In genomic region chr19:53741902-53742301, GRCm38 (mm10) we compare ENCODE assay signal across 8 mouse cellular contexts.
DNase-seq lines count a peak whose midpoint lies in the region; ATAC-seq lines count a peak whose summit lies in the region.
"Had no signal": no experiment of that assay in that cellular context is flagged by ENCODE, and none has a peak within 500 bp of the region (broad histone marks: within the 10 kb centered on the region; RNA-seq: fewer than 3 reads in every experiment).

No protein-coding gene starts in this region.

- WGBS in embryonic facial prominence, embryonic 11.5 days: 66% methylated on average over 3 of the region's 3 CpGs

- H3K4me1 ChIP-seq in embryonic facial prominence, embryonic 11.5 days (ENCODE audit: control insufficient read depth, insufficient read depth, low read length): no peaks in the 10 kb centered on the region

- no peak overlapping the region for H3K27ac ChIP-seq in embryonic facial prominence, embryonic 11.5 days (replicated peaks; ENCODE audit: low read depth, low read length)
- H3K27ac ChIP-seq: limb, embryonic 12.5 days had no signal

- H3K36me3 ChIP-seq in embryonic facial prominence, embryonic 11.5 days (replicated peaks; ENCODE audit: control insufficient read depth, insufficient read depth, low read depth, low read length): no peaks in the 10 kb centered on the region
- H3K36me3 ChIP-seq: limb, embryonic 12.5 days had no signal

- H3K9ac ChIP-seq in embryonic facial prominence, embryonic 11.5 days (replicated peaks; ENCODE audit: low read length): no peak overlapping the region
- H3K9ac ChIP-seq: limb, embryonic 12.5 days had no signal

- no peak overlapping the region for H3K4me3 ChIP-seq in embryonic facial prominence, embryonic 11.5 days (ENCODE audit: low read depth, low read length)
- H3K4me3 ChIP-seq: limb, embryonic 12.5 days had no signal

- no peak for ATAC-seq in embryonic facial prominence, embryonic 11.5 days (replicated peaks; ENCODE audit: insufficient number of reproducible peaks, low FRiP score, low TSS enrichment, low read depth)
- no peak for ATAC-seq in erythroid progenitor cell, adult 5-6 weeks (replicated peaks; ENCODE audit: low FRiP score, poor library complexity, severe bottlenecking)

- no peak overlapping the region for H3K4me2 ChIP-seq in embryonic facial prominence, embryonic 11.5 days (ENCODE audit: low read depth, low read length)
- H3K4me2 ChIP-seq: limb, embryonic 12.5 days had no signal

- peak; percentile 12 for DNase-seq in layer of hippocampus, adult 11-12 months (ENCODE audit: low spot score)
- DNase-seq in layer of hippocampus, postnatal 25 days (ENCODE audit: extremely low spot score in 1 of 2, low spot score in 1 of 2): no peak
- DNase-seq in A20 (ENCODE audit: low read depth, low spot score) (peak; percentile 35), ES-CJ7 (ENCODE audit: low read depth, low spot score) (peak; percentile 82)
- peak; percentile 77 for DNase-seq in embryonic facial prominence, embryonic 11.5 days (ENCODE audit: low spot score)
- no peak for DNase-seq in adrenal gland, adult 18-20 months (ENCODE audit: low spot score in 2 of 2)

- H3K27me3 ChIP-seq in embryonic facial prominence, embryonic 11.5 days (ENCODE audit: control insufficient read depth, insufficient read depth, low read length): no peaks in the 10 kb centered on the region
- H3K27me3 ChIP-seq: limb, embryonic 12.5 days had no signal

- no peaks in the 10 kb centered on the region for H3K9me3 ChIP-seq in embryonic facial prominence, embryonic 11.5 days (replicated peaks; ENCODE audit: control insufficient read depth, low read length)
- H3K9me3 ChIP-seq: limb, embryonic 12.5 days had no signal

Comparison
In these comparisons a context has a peak if more than half of its experiments do, and no peak if none do; other contexts are left out.
1. DNase-seq: peak in layer of hippocampus, adult 11-12 months (single experiment), A20 (single experiment), ES-CJ7 (single experiment) and embryonic facial prominence, embryonic 11.5 days (single experiment); none in layer of hippocampus, postnatal 25 days (0 of 2) and adrenal gland, adult 18-20 months (0 of 2).